Mouse (Mus musculus): ENCODE measurements around the gene Tvp23b. TPM values are rescaled to one million over a fixed set of nuclear protein-coding genes. Genes with fewer than 3 reads are reported as not detected.

Gene Tvp23b
- polyA plus RNA-seq, 1 experiment from 2014 or later = 29.1 TPM

DNA sequence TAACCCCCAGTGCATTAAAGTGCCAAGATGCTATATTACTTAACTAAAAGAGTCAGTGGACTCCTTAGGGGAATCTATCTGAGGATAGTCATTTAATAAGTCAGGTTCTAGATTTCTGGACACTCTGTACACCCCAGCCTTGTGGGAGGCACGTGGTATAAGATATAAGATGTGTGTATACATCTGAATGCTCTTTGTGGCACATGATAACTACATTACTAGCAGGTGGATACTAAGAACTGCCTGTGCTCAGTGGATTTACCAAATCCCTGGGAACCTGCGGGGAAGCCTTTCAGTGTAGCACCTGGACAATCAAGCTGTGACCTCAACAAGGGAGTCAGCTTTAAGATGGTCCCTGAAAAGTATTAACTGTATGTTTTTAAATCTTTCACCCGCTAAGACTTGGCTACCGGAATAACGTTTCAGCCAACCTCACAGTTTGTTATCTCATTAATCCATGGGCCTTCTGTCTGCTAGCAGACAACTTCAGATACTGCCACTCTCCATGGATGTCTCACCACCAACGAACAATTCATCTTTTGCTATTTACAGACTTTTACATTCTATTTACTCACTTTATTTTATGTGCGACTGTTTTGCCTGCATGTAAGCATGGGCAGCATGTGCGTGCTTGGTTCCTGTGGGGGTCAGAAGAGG is 9.4 kb upstream of the Tvp23b start:
- no peak overlapping the region for H3K9ac ChIP-seq (replicated peaks)
- WGBS (ENCODE audit: insufficient replicate concordance) = 61% methylated on average over 8 of the region's 8 CpGs
- H3K4me3 ChIP-seq (ENCODE audit: low read depth, low read length) = no peak overlapping the region
- H3K4me2 ChIP-seq (ENCODE audit: low read depth, low read length) = no peak overlapping the region
- ATAC-seq (no peak), DNase-seq (no peak)
- TF ChIP-seq CTCF (IDR thresholded peaks at IDR 0.05; ENCODE audit: low read depth) = no peak
- peak; percentile 48; the same call in 1 of the 2 replicates for TF ChIP-seq EP300 (IDR thresholded peaks at IDR 0.05; ENCODE audit: low read depth)
- no peaks in the 10 kb centered on the region for H3K36me3 ChIP-seq (replicated peaks; ENCODE audit: insufficient read depth, low read length)
- no peaks in the 10 kb centered on the region for H3K27me3 ChIP-seq (ENCODE audit: insufficient read depth, low read length)
- H3K27ac ChIP-seq (ENCODE audit: low read depth) = no peak overlapping the region
- no peaks in the 10 kb centered on the region for H3K9me3 ChIP-seq (ENCODE audit: low read length)
- H3K4me1 ChIP-seq (ENCODE audit: insufficient read depth) = no peaks in the 10 kb centered on the region

- H3K4me2 ChIP-seq (ENCODE audit: low read depth, low read length) = no peak overlapping the region
- H3K27ac ChIP-seq (ENCODE audit: low read depth) = no peak overlapping the region
- no peaks in the 10 kb centered on the region for H3K9me3 ChIP-seq (ENCODE audit: low read length)
- no peak for DNase-seq
- H3K9ac ChIP-seq (replicated peaks) = no peak overlapping the region
- H3K4me3 ChIP-seq (ENCODE audit: low read depth, low read length) = no peak overlapping the region
- 74% methylated on average over 9 of the region's 9 CpGs for WGBS (ENCODE audit: insufficient replicate concordance)
- no peaks in the 10 kb centered on the region for H3K4me1 ChIP-seq (ENCODE audit: insufficient read depth)
- no peaks in the 10 kb centered on the region for H3K36me3 ChIP-seq (replicated peaks; ENCODE audit: insufficient read depth, low read length)
- no peak for ATAC-seq
- no peaks in the 10 kb centered on the region for H3K27me3 ChIP-seq (ENCODE audit: insufficient read depth, low read length)
- TF ChIP-seq CTCF (IDR thresholded peaks at IDR 0.05; ENCODE audit: low read depth) (no peak), EP300 (IDR thresholded peaks at IDR 0.05; ENCODE audit: low read depth) (no peak)
These were observed 5.8 kb upstream of the Tvp23b start for GRCm38 (mm10) chr11:62873479-62873878.

GRCm38 (mm10) chr11:62875696-62876095 is 3.6 kb upstream of the Tvp23b start:
- WGBS (ENCODE audit: insufficient replicate concordance) = 70% methylated on average over 1 of the region's 1 CpGs
- H3K27me3 ChIP-seq (ENCODE audit: insufficient read depth, low read length) = no peaks in the 10 kb centered on the region
- ATAC-seq = no peak
- no peak for TF ChIP-seq CTCF (IDR thresholded peaks at IDR 0.05; ENCODE audit: low read depth)
- no peak for TF ChIP-seq EP300 (IDR thresholded peaks at IDR 0.05; ENCODE audit: low read depth)
- H3K36me3 ChIP-seq (replicated peaks; ENCODE audit: insufficient read depth, low read length) = no peaks in the 10 kb centered on the region
- H3K9me3 ChIP-seq (ENCODE audit: low read length) = no peaks in the 10 kb centered on the region
- H3K27ac ChIP-seq (ENCODE audit: low read depth) = no peak overlapping the region
- 0 out of 2 replicates have a peak, but pooled peaks cover 4% of the 10 kb centered on the region for H3K4me1 ChIP-seq (ENCODE audit: insufficient read depth)
- no peak overlapping the region for H3K4me3 ChIP-seq (ENCODE audit: low read depth, low read length)
- no peak overlapping the region for H3K9ac ChIP-seq (replicated peaks)
- no peak for DNase-seq
- no peak overlapping the region for H3K4me2 ChIP-seq (ENCODE audit: low read depth, low read length)

DNA sequence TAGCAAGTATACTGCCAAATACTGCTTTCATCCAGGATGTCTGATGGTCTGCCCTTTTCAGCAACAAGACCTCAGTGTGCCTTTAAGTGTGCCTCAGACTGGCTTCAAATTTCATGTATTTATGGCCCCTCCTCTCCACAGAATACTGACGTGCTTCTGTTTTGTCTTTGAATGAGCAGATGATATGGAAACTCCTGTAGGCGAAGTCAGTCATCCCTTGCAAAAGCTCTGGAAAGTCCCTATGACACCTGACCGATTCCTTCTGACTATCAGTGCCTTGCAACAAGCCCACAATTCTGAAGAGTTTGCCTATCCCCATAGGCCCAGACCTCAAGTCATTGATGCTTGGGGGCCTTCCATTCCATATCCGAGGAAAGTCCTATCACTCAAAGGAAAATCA is 2.8 kb upstream of the Tvp23b start:
- ATAC-seq (no peak), DNase-seq (no peak)
- TF ChIP-seq EP300 (IDR thresholded peaks at IDR 0.05; ENCODE audit: low read depth) (no peak), CTCF (IDR thresholded peaks at IDR 0.05; ENCODE audit: low read depth) (no peak)
- Histone ChIP-seq H3K27ac (ENCODE audit: low read depth) (no peak overlapping the region), H3K9ac (replicated peaks) (no peak overlapping the region), H3K4me2 (ENCODE audit: low read depth, low read length) (no peak overlapping the region), H3K4me1 (ENCODE audit: insufficient read depth) (0 out of 2 replicates have a peak, but pooled peaks cover 4% of the 10 kb centered on the region), H3K4me3 (ENCODE audit: low read depth, low read length) (no peak overlapping the region), H3K9me3 (ENCODE audit: low read length) (no peaks in the 10 kb centered on the region), H3K27me3 (ENCODE audit: insufficient read depth, low read length) (no peaks in the 10 kb centered on the region), H3K36me3 (replicated peaks; ENCODE audit: insufficient read depth, low read length) (no peaks in the 10 kb centered on the region)
- WGBS (ENCODE audit: insufficient replicate concordance) = 73% methylated on average over 4 of the region's 4 CpGs

- ATAC-seq (no peak), DNase-seq (no peak)
- H3K9ac ChIP-seq (replicated peaks) = no peak overlapping the region
- no peak overlapping the region for H3K4me2 ChIP-seq (ENCODE audit: low read depth, low read length)
- 79% methylated on average over 1 of the region's 1 CpGs for WGBS (ENCODE audit: insufficient replicate concordance)
- no peak overlapping the region for H3K4me3 ChIP-seq (ENCODE audit: low read depth, low read length)
- H3K9me3 ChIP-seq (ENCODE audit: low read length) = no peaks in the 10 kb centered on the region
- TF ChIP-seq CTCF (IDR thresholded peaks at IDR 0.05; ENCODE audit: low read depth) (no peak), EP300 (IDR thresholded peaks at IDR 0.05; ENCODE audit: low read depth) (no peak)
- H3K4me1 ChIP-seq (ENCODE audit: insufficient read depth) = 0 out of 2 replicates have a peak, but pooled peaks cover 4% of the 10 kb centered on the region
- no peaks in the 10 kb centered on the region for H3K27me3 ChIP-seq (ENCODE audit: insufficient read depth, low read length)
- no peaks in the 10 kb centered on the region for H3K36me3 ChIP-seq (replicated peaks; ENCODE audit: insufficient read depth, low read length)
- no peak overlapping the region for H3K27ac ChIP-seq (ENCODE audit: low read depth)
These were observed 1.9 kb upstream of the Tvp23b start for GRCm38 (mm10) chr11:62877391-62877790.

DNA sequence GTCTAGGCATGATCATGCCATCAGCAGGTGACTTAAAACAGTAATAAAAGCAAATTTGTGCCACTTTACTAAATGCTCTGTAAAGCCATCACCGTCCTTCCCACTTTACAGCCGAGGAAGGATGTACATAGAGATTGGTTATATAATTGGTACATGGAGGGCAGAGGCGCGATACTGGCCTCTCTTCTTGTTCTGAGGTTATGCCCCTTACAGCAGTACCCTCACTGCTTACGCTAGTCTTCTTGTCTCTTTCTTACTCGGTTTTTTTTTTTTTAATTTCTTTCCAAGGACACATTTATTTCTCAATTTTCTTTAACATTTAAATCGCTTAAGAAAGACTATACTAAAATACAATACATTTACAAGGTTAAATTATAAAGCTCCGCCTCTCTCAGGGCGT is 527 bp upstream of the Tvp23b start:
- DNase-seq = no peak
- H3K9ac ChIP-seq (replicated peaks) = 0 out of 2 replicates have a peak overlapping the region, but pooled peaks have one; percentile 35
- H3K4me3 ChIP-seq (ENCODE audit: low read depth, low read length) = peak overlapping the region; percentile 71
- H3K27ac ChIP-seq (ENCODE audit: low read depth) = no peak overlapping the region
- no peaks in the 10 kb centered on the region for H3K9me3 ChIP-seq (ENCODE audit: low read length)
- H3K4me1 ChIP-seq (ENCODE audit: insufficient read depth) = 0 out of 2 replicates have a peak, but pooled peaks cover 4% of the 10 kb centered on the region
- WGBS (ENCODE audit: insufficient replicate concordance) = 17% methylated on average over 9 of the region's 9 CpGs
- peak overlapping the region; percentile 83 for H3K4me2 ChIP-seq (ENCODE audit: low read depth, low read length)
- no peaks in the 10 kb centered on the region for H3K27me3 ChIP-seq (ENCODE audit: insufficient read depth, low read length)
- ATAC-seq = no peak
- no peak for TF ChIP-seq EP300 (IDR thresholded peaks at IDR 0.05; ENCODE audit: low read depth)
- no peak for TF ChIP-seq CTCF (IDR thresholded peaks at IDR 0.05; ENCODE audit: low read depth)
- H3K36me3 ChIP-seq (replicated peaks; ENCODE audit: insufficient read depth, low read length) = no peaks in the 10 kb centered on the region

Measured in liver, postnatal 0 days (tissue).